Mouse (Mus musculus): Measurements from ENCODE around the gene Ehd2.

- no peak for TF ChIP-seq MAX (IDR thresholded peaks at IDR 0.05; ENCODE audit: low read depth)
- no peak for TF ChIP-seq POLR2AphosphoS2 (IDR thresholded peaks at IDR 0.05; ENCODE audit: insufficient read length, low read depth)
- TF ChIP-seq SRF (IDR thresholded peaks at IDR 0.05; ENCODE audit: control insufficient read depth, insufficient read length, low read depth) = no peak
- TF ChIP-seq POLR2A (IDR thresholded peaks at IDR 0.05; ENCODE audit: insufficient read length, low read depth) = no peak
- no peak for TF ChIP-seq TCF12 (IDR thresholded peaks at IDR 0.05; ENCODE audit: insufficient read depth, poor library complexity, severe bottlenecking)
- TF ChIP-seq USF1 (IDR thresholded peaks at IDR 0.05; ENCODE audit: low read depth) = no peak
- TF ChIP-seq CEBPB (IDR thresholded peaks at IDR 0.05; ENCODE audit: insufficient read depth, poor library complexity, severe bottlenecking) = no peak
- TF ChIP-seq E2F4 (IDR thresholded peaks at IDR 0.05; ENCODE audit: insufficient read depth) = no peak
- TF ChIP-seq MYOD1 (IDR thresholded peaks at IDR 0.05; ENCODE audit: control insufficient read depth in 1 of 3, insufficient read length in 2 of 3, low read depth in 2 of 3) = no peak
Measured at GRCm38 (mm10) chr7:15961798-15962197, 5.6 kb downstream of the Ehd2 start.
